Mouse (Mus musculus) cerebellum, adult 11 months (tissue): ENCODE data around the gene Mrpl23.

Experiments
- DNase-seq: peaks from one replicate; pipeline ENCODE4 v3.0.0; 2022

Mrpl23 gene

DNA sequence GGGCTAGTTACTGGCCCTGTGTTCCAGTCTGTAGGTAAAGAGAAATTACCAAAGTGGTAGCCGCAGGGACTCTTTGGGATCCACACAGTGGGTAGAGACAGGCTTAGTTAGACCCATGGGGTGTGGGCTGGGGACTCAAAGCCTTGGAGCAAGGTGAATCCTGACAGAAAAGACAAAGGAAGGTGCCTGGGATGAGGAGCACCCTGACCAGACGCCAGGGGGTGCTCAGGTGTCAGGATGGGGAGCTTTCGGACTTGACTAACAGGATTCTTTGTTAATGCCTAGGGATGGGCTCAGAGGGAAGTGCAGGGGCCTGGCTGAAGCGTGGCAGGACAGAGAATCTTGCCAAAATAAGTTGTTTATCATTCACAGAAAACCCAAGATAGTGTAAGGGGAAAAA lies 10.1 kb upstream of the Mrpl23 start:
- no peak for DNase-seq

GRCm38 (mm10) chr7:142523200-142523990 lies 9.1 kb upstream of the Mrpl23 start:
- DNase-seq, result no peak

- no peak for DNase-seq
Measured at GRCm38 (mm10) chr7:142525342-142526178, 6.9 kb upstream of the Mrpl23 start.

DNA sequence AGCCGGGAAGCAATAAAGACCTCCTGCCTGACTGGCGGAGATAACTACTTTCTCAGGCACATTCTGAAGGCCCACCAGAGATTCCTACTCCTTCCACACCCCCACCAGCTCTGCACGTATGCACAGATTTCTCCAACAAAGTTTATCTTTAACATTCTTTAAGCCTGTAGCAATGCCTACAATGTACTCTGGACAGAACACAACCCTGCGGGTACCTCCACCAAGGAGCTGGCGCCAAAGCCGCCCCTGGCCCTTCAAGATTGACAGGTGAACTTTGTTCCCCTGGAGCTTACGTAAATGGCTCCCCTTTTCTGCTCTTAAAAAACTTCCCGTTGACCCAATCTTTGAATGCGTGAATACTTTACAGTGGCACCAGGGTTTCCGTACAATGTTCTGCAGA lies 3.1 kb upstream of the Mrpl23 start:
- no peak for DNase-seq

DNA sequence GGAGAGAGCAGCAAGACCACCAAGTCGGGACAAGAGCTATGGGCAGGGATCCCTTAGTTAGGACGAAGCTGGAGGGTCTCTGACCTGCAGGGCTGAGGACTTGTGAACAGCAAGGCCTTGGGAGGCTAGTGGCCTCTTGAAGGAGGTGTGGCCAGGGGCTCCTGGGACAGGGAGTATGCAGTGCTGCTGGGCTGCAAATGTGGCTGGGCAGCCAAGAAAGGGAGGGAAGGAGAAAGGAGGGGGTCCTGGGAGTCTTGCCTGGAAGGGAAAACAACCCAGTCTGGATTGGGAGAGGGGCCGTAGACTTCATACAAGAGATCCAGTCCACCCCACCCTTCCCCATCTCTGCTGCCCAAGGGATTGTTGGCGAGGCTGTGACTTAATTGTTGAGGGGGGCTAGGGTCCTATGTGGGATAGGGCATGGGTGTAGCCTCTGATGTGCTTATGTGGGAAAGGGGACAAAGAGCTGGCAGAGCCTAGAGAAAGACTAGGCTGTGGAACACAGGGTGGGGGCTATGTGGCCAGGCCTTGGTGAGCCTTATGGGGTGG lies 439 bp upstream of the Mrpl23 start:
- DNase-seq, result no peak

GRCm38 (mm10) chr7:142533059-142533855 lies 771 bp downstream of the Mrpl23 start:
- peak; percentile 86 for DNase-seq

- DNase-seq, result no peak
Measured at GRCm38 (mm10) chr7:142535116-142535515, 2.6 kb downstream of the Mrpl23 start.

GRCm38 (mm10) chr7:142535832-142536231 lies 3.3 kb downstream of the Mrpl23 start:
- DNase-seq, result no peak

- no peak for DNase-seq
Measured at GRCm38 (mm10) chr7:142537181-142537580, 4.7 kb downstream of the Mrpl23 start.

- peak; percentile 52 for DNase-seq
Measured at GRCm38 (mm10) chr7:142537879-142538278, 5.4 kb downstream of the Mrpl23 start.

- no peak for DNase-seq
Measured at GRCm38 (mm10) chr7:142538291-142538690, 5.8 kb downstream of the Mrpl23 start.

DNA sequence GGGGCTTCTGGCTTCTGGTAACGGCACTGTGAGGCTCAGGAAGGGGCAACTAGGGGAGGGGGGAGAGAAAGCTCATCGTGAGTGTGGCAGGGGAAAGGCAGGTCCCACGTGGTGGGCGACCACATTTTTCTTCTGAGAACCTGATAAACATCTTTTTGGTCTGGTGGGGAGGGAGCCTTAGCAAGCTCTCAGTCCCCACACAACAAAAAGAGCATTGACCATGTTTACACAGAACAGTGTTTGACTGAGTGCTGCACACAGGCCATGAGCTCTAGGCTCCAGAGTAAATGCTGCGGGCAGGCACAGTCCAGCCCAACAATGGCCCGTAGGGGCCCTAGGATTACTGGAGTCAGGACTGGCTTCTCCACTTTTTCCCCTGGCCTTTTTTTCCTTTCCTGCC lies 6.3 kb downstream of the Mrpl23 start:
- no peak for DNase-seq

DNA sequence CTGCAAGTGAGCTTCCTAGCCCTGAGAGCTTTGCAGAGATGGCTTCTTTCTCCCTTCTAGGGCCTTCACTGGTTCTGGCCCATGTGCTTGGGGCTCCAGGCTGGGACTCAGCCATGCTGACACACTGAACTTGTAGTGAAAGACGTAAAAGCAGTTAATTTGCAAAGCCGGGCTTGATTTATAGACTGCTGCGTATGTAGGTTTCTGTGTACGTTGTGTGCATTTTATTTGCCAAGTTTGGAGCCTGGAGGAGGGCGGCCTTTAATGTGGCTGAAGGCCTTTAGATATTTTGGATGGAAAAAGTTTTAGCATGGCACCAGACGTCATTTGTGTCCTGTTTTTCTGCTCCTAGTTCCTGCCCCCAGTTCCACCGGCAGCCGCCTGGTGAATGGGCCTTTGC lies 7.3 kb downstream of the Mrpl23 start:
- DNase-seq, result no peak

GRCm38 (mm10) chr7:142542771-142543303 lies 10.4 kb downstream of the Mrpl23 start:
- DNase-seq, result no peak

GRCm38 (mm10) chr7:142545967-142546366 lies 13.5 kb downstream of the Mrpl23 start:
- DNase-seq, result no peak

GRCm38 (mm10) chr7:142547874-142548273 lies 15.4 kb downstream of the Mrpl23 start:
- no peak for DNase-seq

- DNase-seq, result no peak
Measured at GRCm38 (mm10) chr7:142548706-142549105, 16.2 kb downstream of the Mrpl23 start.

- peak; percentile 83 for DNase-seq
Measured at GRCm38 (mm10) chr7:142549941-142550763, 17.7 kb downstream of the Mrpl23 start.

DNA sequence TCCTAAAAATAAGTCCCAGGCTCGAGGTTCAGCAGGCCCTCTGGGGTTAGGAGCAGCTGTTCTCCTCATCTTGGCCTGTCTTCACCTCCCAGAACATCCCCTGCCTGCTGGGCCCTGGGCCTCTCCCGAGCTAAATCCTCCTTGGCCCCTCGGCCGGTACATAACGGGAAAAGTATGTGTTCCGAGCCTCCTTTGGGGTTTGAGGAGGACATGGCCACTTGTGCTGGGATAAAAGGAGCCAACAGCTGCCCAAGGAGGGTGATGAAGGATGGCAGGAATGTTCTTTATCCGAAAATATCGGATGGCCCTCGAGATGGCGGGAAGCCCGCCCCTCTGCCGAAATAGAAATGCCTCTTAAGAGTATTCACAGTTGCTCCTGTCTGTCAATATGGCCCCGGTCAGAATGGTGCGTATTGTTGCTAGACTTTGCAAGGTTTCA lies 18.5 kb downstream of the Mrpl23 start:
- no peak for DNase-seq

DNA sequence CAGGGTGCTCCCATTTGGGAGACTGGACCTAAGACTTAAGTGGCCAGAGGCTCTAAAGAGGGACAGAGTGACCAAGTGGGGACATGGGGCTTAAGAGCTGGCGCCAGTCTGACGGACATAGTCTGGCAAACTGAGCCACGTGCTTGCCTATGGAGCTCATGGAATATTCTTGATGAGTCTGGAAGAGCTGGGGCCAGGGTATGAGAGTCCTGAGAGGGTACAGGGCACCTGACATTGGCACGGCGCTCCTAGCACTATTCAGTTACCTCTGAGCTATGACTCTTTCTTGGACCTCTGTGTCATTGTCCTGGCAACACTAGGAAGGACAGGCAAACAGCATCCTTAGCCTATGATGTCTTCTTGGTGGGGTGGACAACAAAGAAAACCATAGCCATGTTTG lies 19.2 kb downstream of the Mrpl23 start:
- DNase-seq, result no peak

DNA sequence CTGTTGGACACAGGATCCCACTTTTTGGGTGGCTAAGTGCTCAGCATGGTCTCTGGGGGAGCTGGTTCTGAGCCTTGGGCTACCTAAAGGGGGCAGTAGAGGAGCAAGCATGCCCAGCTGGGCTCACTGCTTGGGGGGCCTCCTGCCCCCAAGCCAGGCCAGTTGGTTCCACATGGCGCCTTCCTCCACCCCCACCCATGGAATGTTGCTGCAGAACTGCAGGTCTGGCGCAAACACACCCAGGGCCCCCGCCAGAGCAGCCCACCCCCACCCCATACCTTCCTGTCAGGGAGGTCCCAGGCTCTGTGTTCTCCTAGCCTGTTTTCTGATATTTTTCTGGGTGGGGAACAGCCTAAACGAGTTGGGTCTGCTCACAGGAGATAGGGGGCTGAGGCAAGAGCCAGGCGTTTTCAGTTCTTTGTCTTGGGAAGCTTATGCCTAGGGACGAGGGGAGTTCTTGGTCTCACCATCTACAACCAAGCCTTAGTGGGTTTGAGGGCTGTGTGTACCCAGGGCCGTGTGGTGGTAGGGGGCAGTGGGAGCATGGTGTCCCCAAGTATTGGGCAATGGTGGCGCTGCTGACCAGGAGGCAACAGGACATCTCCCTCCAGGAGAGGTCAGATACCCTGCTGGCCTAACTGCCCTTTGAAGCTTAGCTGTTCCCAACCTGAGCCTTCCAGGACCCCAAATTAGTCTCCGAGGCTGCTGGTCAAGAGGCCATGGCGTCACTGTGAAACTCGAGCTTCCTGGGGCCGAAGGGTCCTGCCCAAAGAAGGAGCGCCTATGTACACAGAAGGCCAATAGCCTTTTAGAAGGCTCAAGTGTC lies 20.3 kb downstream of the Mrpl23 start:
- DNase-seq, result no peak
